ENCODE assay signal across 15 mouse cellular contexts in the genomic region with DNA sequence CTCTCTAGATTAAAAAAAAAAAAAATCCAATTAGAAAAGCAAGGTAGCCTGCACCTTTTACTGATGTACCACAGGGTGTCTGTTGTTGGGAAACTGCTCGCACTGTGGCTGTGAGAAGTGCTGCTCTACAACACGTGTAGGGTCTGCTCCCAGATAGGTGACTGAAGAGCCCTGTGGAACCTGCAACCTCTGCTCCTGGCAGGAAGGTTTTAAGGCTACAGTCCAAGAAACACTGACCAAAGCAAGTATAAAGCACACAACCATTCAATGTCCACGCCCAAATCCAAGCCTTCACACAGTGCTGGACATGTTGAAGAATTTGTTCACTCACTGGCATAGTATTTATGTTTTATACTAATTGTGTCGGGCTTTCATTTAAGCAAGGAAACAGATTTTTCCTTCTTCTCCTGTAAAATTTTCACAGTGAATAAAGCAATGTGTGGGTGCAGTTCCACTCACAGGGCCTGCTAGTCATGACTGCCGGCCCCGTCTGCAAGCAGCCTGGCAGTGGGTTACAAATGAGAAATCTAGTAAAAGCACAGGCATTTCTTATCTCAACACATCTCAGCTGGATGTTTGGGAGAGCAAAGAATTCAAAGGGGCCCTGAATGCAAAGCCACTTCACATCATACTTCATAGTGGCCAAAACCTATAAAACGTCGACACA.
DNase-seq lines count a peak whose midpoint lies in the region; ATAC-seq lines count a peak whose summit lies in the region.
"Had no signal": no experiment of that assay in that cellular context is flagged by ENCODE, and none has a peak within 500 bp of the region (broad histone marks: within the 10 kb centered on the region; RNA-seq: fewer than 3 reads in every experiment).

No protein-coding gene starts in this region.

- ATAC-seq in heart, embryonic 12.5 days (ENCODE audit: insufficient number of reproducible peaks, low FRiP score), result no peak
- no peak for ATAC-seq in kidney, embryonic 14.5 days (ENCODE audit: low FRiP score, low TSS enrichment)
- ATAC-seq in neural tube, embryonic 15.5 days (ENCODE audit: low FRiP score), result no peak
- ATAC-seq in limb, embryonic 15.5 days (ENCODE audit: insufficient number of reproducible peaks, low FRiP score, low TSS enrichment, low read depth), result no peak
- ATAC-seq: CD4-positive, CD25-positive, alpha-beta regulatory T cell, adult 4 months had no signal

- H3K4me1 ChIP-seq in heart, embryonic 12.5 days (replicated peaks), result peaks cover 46% of the 10 kb centered on the region
- peaks cover 26% of the 10 kb centered on the region for H3K4me1 ChIP-seq in kidney, embryonic 14.5 days (ENCODE audit: control insufficient read depth, insufficient read depth, low read length)
- peaks cover 10% of the 10 kb centered on the region for H3K4me1 ChIP-seq in neural tube, embryonic 15.5 days
- peaks cover 17% of the 10 kb centered on the region for H3K4me1 ChIP-seq in limb, embryonic 15.5 days
- H3K4me1 ChIP-seq: megakaryocyte, embryonic 14.5 days had no signal

- no peaks in the 10 kb centered on the region for H3K27me3 ChIP-seq in heart, embryonic 12.5 days (replicated peaks)
- H3K27me3 ChIP-seq in kidney, embryonic 14.5 days (ENCODE audit: control insufficient read depth, insufficient read depth, low read length), result no peaks in the 10 kb centered on the region
- no peaks in the 10 kb centered on the region for H3K27me3 ChIP-seq in neural tube, embryonic 15.5 days (replicated peaks)
- no peaks in the 10 kb centered on the region for H3K27me3 ChIP-seq in limb, embryonic 15.5 days

- H3K27ac ChIP-seq in heart, embryonic 12.5 days (ENCODE audit: poor library complexity, severe bottlenecking), result peak overlapping the region; percentile 60; the same call in 1 of the 2 replicates
- H3K27ac ChIP-seq in kidney, embryonic 14.5 days (ENCODE audit: low read depth, low read length), result peak overlapping the region; percentile 65; the same call in 1 of the 2 replicates
- H3K27ac ChIP-seq in neural tube, embryonic 15.5 days (replicated peaks), result peak overlapping the region; percentile 51; the same call in 1 of the 2 replicates
- peak overlapping the region; percentile 33 for H3K27ac ChIP-seq in limb, embryonic 15.5 days
- H3K27ac ChIP-seq: hindbrain, embryonic 14.5 days had no signal

- no peaks in the 10 kb centered on the region for H3K9me3 ChIP-seq in heart, embryonic 12.5 days (replicated peaks)
- H3K9me3 ChIP-seq in kidney, embryonic 14.5 days (ENCODE audit: control insufficient read depth, low read length), result no peaks in the 10 kb centered on the region
- no peaks in the 10 kb centered on the region for H3K9me3 ChIP-seq in neural tube, embryonic 15.5 days (replicated peaks)
- no peaks in the 10 kb centered on the region for H3K9me3 ChIP-seq in limb, embryonic 15.5 days
- H3K9me3 ChIP-seq: megakaryocyte, embryonic 14.5 days had no signal

- no peak for DNase-seq in heart, adult 9 months (ENCODE audit: low spot score in 2 of 2)
- DNase-seq in kidney, postnatal 4 days, result no peak
- no peak for DNase-seq in neural tube, embryonic 10.5 days (ENCODE audit: extremely low spot score, low spot score)
- DNase-seq in gastrocnemius, adult 18-20 months (ENCODE audit: low spot score), result no peak
- DNase-seq: adrenal gland, postnatal 36 days; cerebellum, postnatal 36 days; gastrocnemius, postnatal 14 days; right cerebral cortex, postnatal 14 days had no signal

- peak overlapping the region; percentile 40; the same call in 1 of the 2 replicates for H3K9ac ChIP-seq in heart, embryonic 12.5 days
- no peak overlapping the region for H3K9ac ChIP-seq in kidney, embryonic 14.5 days (ENCODE audit: low read depth, low read length)
- no peak overlapping the region for H3K9ac ChIP-seq in neural tube, embryonic 15.5 days (replicated peaks)
- no peak overlapping the region for H3K9ac ChIP-seq in limb, embryonic 15.5 days
- H3K9ac ChIP-seq: hindbrain, embryonic 14.5 days had no signal

- no peak overlapping the region for H3K4me2 ChIP-seq in heart, embryonic 12.5 days
- no peak overlapping the region for H3K4me2 ChIP-seq in kidney, embryonic 14.5 days (replicated peaks; ENCODE audit: low read depth, low read length)
- H3K4me2 ChIP-seq in neural tube, embryonic 15.5 days, result no peak overlapping the region
- no peak overlapping the region for H3K4me2 ChIP-seq in limb, embryonic 15.5 days
- H3K4me2 ChIP-seq: hindbrain, embryonic 14.5 days had no signal

- WGBS in heart, embryonic 12.5 days, result 56% methylated on average over 8 of the region's 8 CpGs
- WGBS in kidney, embryonic 14.5 days, result 63% methylated on average over 8 of the region's 8 CpGs
- 75% methylated on average over 8 of the region's 8 CpGs for WGBS in neural tube, embryonic 15.5 days
- 46% methylated on average over 8 of the region's 8 CpGs for WGBS in limb, embryonic 15.5 days

- H3K4me3 ChIP-seq in heart, embryonic 12.5 days, result no peak overlapping the region
- no peak overlapping the region for H3K4me3 ChIP-seq in kidney, embryonic 14.5 days (ENCODE audit: low read length)
- no peak overlapping the region for H3K4me3 ChIP-seq in neural tube, embryonic 15.5 days (replicated peaks)
- H3K4me3 ChIP-seq in limb, embryonic 15.5 days, result no peak overlapping the region
- H3K4me3 ChIP-seq: megakaryocyte, embryonic 14.5 days had no signal

- H3K36me3 ChIP-seq in heart, embryonic 12.5 days, result no peaks in the 10 kb centered on the region
- H3K36me3 ChIP-seq in kidney, embryonic 14.5 days (ENCODE audit: control insufficient read depth, insufficient read depth, low read length), result no peaks in the 10 kb centered on the region
- H3K36me3 ChIP-seq in neural tube, embryonic 15.5 days, result no peaks in the 10 kb centered on the region
- no peaks in the 10 kb centered on the region for H3K36me3 ChIP-seq in limb, embryonic 15.5 days
